Mouse (Mus musculus) embryonic facial prominence, embryonic 13.5 days (tissue): ENCODE measurements around the gene C2cd5. TPM values are rescaled to one million over a fixed set of nuclear protein-coding genes. Genes with fewer than 3 reads are reported as not detected.
"Not testable (repeated sequence)": the region's sequence is repeated elsewhere in the genome, so short reads cannot be mapped to it uniquely, and the experiment has no call there.

Experiments used
- ATAC-seq: fragments of 200-750 bp; cut with Nextera tagmentation; 2 replicates; pipeline ENCODE4 v1.8.0; 2017; ENCODE audit warnings: low read depth; ENCODE audit not compliant: insufficient number of reproducible peaks, insufficient read depth, low FRiP score, low TSS enrichment
- H3K27ac ChIP-seq: fragments of 300-500 bp; sonication (generic); 2 replicates; pipeline ENCODE4 v1.5.1; 2015; ENCODE audit warnings: moderate library complexity, mild to moderate bottlenecking, inconsistent platforms
- H3K27me3 ChIP-seq: fragments of 300-500 bp; sonication (generic); 2 replicates; pipeline ENCODE4 v1.6.1; 2015; ENCODE audit warnings: mild to moderate bottlenecking, inconsistent platforms
- H3K36me3 ChIP-seq: fragments of 300-500 bp; sonication (generic); 2 replicates; pipeline ENCODE4 v1.6.1; 2015; ENCODE audit warnings: mild to moderate bottlenecking, inconsistent platforms
- H3K4me1 ChIP-seq: fragments of 300-500 bp; sonication (generic); 2 replicates; pipeline ENCODE4 v1.6.1; 2015; ENCODE audit warnings: inconsistent platforms
- H3K4me2 ChIP-seq: fragments of 300-500 bp; sonication (generic); 2 replicates; pipeline ENCODE4 v1.6.1; 2015; ENCODE audit warnings: moderate library complexity, mild to moderate bottlenecking, inconsistent platforms
- H3K4me3 ChIP-seq: fragments of 300-500 bp; sonication (generic); 2 replicates; pipeline ENCODE4 v1.5.1; 2015; ENCODE audit warnings: mild to moderate bottlenecking, inconsistent platforms
- H3K9ac ChIP-seq: fragments of 300-500 bp; sonication (generic); 2 replicates; pipeline ENCODE4 v1.6.1; 2015; ENCODE audit warnings: mild to moderate bottlenecking, inconsistent platforms
- H3K9me3 ChIP-seq: fragments of 300-500 bp; sonication (generic); 2 replicates; pipeline ENCODE4 v1.6.1; 2016; ENCODE audit warnings: inconsistent platforms
- WGBS: fragments of 180-500 bp; shearing (Covaris S2); methylation state at CpG from one replicate; pipeline ENCODE4 v1.1.7; 2015; ENCODE audit warnings: mixed read lengths; 5-methylcytosine and 5-hydroxymethylcytosine counted together
- polyA plus RNA-seq: library from polyadenylated mRNA; unstranded; fragments of >200 nt; fragmentation: Nextera tagmentation; extraction: Ambion mirVana; gene quantifications from 2 replicates; pipeline ENCODE4 v1.2.1, GENCODE M21; 2015

The C2cd5 gene
- polyA plus RNA-seq, 1 experiment from 2014 or later: 35.7 TPM

DNA sequence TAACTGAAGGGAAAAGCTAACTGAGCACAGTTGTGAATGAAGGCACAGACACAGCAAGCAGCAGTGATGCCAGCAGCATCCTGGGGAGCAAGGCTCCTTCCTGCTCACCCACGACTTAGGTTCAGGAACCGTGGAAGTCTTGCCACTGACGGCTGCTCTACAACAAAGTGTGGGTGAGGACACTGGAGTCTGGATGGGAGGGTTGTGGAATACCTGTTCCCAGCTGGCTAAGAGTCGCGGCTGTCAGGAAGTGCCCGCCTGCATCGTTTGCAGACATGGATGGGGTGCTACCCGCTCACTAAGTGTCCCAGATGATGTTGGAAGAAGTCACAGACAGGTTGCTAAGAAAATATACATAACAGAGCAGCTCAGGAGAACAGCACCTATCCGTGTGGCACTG is 109.4 kb downstream of the C2cd5 start:
- no peak for ATAC-seq
- no peak overlapping the region for H3K9ac ChIP-seq
- H3K4me3 ChIP-seq: no peak overlapping the region
- H3K27ac ChIP-seq: no peak overlapping the region
- H3K27me3 ChIP-seq: no peaks in the 10 kb centered on the region; the same call in 1 of the 2 replicates
- no peaks in the 10 kb centered on the region for H3K36me3 ChIP-seq
- no peak overlapping the region for H3K4me2 ChIP-seq
- peaks cover 5% of the 10 kb centered on the region for H3K4me1 ChIP-seq
- whole genome bisulfite sequencing: 78% methylated on average over 9 of the region's 9 CpGs
- no peaks in the 10 kb centered on the region for H3K9me3 ChIP-seq

DNA sequence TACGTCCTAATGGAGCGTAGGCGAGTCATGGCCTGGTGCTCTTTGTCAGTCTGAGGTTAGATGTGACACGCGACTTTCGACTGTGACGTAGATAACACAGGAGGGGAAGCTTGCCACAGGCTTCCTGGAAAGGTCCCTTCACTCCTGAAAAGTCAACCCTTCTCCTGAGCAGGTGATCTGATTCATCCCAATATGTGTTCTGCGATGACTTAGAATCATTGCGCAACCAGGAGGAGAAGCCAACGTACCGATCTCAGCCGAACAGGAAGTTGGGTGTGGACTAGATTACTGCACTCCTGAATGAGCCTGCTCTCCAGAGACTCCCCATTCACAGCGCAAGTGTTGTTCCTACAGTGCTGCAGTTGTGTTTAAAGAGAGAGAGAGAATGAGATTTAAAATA is 110.4 kb downstream of the C2cd5 start:
- no peak overlapping the region for H3K4me3 ChIP-seq
- no peak for ATAC-seq
- H3K9ac ChIP-seq: no peak overlapping the region
- H3K9me3 ChIP-seq: no peaks in the 10 kb centered on the region
- 83% methylated on average over 13 of the region's 13 CpGs for WGBS
- H3K27me3 ChIP-seq: no peaks in the 10 kb centered on the region; the same call in 1 of the 2 replicates
- H3K27ac ChIP-seq: no peak overlapping the region
- peaks cover 5% of the 10 kb centered on the region for H3K4me1 ChIP-seq
- no peak overlapping the region for H3K4me2 ChIP-seq
- no peaks in the 10 kb centered on the region for H3K36me3 ChIP-seq

DNA sequence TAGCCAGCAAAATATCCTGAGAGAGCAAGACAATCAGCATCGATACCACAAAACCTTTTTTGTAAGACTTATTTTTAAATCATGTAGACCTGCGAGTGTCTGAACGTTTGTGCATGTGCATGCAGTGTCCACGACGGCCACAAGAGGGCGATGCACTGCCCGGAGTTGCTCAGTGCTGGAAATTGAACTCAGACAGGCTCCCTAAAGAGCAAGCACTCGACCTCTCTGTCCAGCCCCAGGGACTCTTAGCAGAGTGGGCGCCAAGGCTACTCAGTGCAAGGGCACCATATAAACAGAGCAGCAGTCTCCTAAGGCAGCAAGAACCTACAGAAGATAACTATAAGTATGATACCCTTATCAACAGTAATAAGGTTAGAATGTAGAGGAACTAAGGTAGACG is 111.2 kb downstream of the C2cd5 start:
- H3K27me3 ChIP-seq: no peaks in the 10 kb centered on the region; the same call in 1 of the 2 replicates
- no peak overlapping the region for H3K4me3 ChIP-seq
- H3K36me3 ChIP-seq: no peaks in the 10 kb centered on the region
- H3K27ac ChIP-seq: no peak overlapping the region
- H3K9ac ChIP-seq: no peak overlapping the region
- H3K4me1 ChIP-seq: peaks cover 2% of the 10 kb centered on the region
- no peaks in the 10 kb centered on the region for H3K9me3 ChIP-seq
- ATAC-seq: no peak
- H3K4me2 ChIP-seq: no peak overlapping the region
- WGBS: 21% methylated on average over 10 of the region's 10 CpGs

DNA sequence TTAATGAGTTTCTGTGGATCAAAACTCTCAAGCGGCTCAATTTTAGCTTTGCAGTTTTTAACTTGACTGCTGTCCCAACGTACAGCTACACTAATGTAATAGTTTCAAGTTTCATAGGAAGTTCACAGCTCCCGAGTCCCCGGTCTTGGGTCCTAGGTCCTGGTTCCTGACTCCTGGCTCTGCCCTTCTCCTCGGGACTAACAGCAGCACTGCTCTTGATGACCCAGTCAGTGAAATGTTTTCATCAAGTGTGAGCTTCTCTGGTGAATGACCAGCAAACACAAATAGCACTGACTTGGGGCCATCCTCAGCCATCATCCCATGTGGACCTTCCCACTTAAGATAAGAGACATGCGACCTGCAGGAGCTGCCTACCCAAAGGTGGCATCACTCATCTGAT is 111.7 kb downstream of the C2cd5 start:
- no peak overlapping the region for H3K4me3 ChIP-seq
- no peak overlapping the region for H3K4me2 ChIP-seq
- 61% methylated on average over 6 of the region's 6 CpGs for WGBS
- H3K4me1 ChIP-seq: no peaks in the 10 kb centered on the region
- no peaks in the 10 kb centered on the region for H3K36me3 ChIP-seq
- no peak for ATAC-seq
- H3K27ac ChIP-seq: no peak overlapping the region
- H3K9me3 ChIP-seq: no peaks in the 10 kb centered on the region
- H3K27me3 ChIP-seq: no peaks in the 10 kb centered on the region; the same call in 1 of the 2 replicates
- no peak overlapping the region for H3K9ac ChIP-seq

DNA sequence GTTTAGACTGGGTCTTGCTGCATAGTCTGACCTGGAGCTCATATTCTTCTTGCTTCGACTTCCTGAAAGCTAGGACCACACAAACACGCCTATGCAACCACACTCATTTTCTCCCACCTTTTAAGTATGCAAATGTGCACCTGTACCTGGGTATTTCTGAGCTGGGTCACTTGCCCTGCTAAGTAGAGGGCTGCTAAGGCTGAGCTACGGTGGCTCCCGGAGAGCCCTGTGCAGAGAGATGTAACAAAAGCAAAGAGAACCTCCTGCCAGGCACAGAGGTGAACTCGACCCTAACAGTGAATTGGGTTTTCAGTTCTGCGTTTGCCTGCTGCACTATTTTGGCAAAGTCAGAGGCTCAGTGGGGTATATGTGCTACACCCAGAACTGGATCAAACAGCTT is 112.3 kb downstream of the C2cd5 start:
- Histone ChIP-seq H3K4me1 (no peaks in the 10 kb centered on the region), H3K9me3 (no peaks in the 10 kb centered on the region), H3K27me3 (no peaks in the 10 kb centered on the region; the same call in none of the 2 replicates), H3K4me2 (no peak overlapping the region), H3K9ac (no peak overlapping the region), H3K36me3 (no peaks in the 10 kb centered on the region), H3K4me3 (no peak overlapping the region), H3K27ac (no peak overlapping the region)
- WGBS: 68% methylated on average over 6 of the region's 6 CpGs
- no peak for ATAC-seq

DNA sequence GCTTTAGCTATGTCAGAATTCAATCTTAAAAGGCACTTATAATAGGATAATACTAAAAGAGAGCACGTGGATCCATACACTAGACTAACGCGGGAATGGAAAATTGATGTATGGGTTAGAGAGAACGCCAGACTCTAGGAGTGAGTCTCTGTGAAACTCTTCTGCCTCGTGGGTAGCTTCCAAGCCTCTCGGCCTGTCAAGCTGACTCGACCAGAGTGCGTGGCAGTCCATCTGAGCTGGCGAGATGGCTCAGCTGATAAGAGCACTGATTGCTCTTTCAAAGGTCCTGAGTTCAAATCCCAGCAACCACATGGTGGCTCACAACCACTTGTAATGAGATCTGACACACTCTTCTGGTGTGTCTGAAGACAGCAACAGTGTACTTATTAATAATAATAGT is 113.2 kb downstream of the C2cd5 start:
- not testable (repeated sequence) for H3K4me3 ChIP-seq, H3K36me3 ChIP-seq, ATAC-seq, H3K9ac ChIP-seq, H3K27me3 ChIP-seq, H3K9me3 ChIP-seq, H3K4me1 ChIP-seq, H3K4me2 ChIP-seq, H3K27ac ChIP-seq
- 87% methylated on average over 9 of the region's 9 CpGs for WGBS

DNA sequence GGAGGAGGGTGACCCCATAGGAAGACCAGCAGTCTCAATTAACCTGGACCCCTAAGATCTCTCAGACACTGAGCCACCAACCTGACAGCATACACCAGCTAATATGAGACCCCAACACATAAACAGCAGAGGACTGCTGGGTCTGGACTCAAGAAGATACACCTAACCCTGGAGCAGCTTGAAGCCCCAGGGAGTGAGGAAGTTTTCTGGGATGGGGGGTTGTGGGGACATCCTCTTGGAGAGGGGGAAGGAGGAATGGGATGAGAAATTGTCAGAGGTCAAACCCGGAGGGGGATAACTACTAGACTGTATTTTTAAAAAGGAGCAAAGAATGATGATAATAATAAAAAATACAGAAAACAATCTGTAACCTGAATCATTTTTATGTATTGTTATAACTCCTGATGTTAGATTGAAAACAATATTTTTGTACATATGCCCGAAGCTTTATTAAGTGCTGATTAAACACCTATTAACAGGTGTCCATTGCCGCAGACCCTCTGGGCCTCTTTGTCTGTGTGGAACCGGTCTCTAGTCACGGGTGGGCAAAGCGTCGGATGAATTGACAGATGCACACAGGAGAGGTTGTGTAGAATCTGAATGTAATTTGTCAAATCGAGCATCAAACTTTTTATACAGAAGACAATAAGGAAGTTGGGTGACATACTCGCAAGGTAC is 114.2 kb downstream of the C2cd5 start:
- H3K36me3 ChIP-seq, H3K4me2 ChIP-seq, H3K4me3 ChIP-seq, H3K9ac ChIP-seq, H3K27ac ChIP-seq, H3K9me3 ChIP-seq, H3K4me1 ChIP-seq, H3K27me3 ChIP-seq, ATAC-seq: not testable (repeated sequence)
- WGBS: 89% methylated on average over 9 of the region's 9 CpGs

DNA sequence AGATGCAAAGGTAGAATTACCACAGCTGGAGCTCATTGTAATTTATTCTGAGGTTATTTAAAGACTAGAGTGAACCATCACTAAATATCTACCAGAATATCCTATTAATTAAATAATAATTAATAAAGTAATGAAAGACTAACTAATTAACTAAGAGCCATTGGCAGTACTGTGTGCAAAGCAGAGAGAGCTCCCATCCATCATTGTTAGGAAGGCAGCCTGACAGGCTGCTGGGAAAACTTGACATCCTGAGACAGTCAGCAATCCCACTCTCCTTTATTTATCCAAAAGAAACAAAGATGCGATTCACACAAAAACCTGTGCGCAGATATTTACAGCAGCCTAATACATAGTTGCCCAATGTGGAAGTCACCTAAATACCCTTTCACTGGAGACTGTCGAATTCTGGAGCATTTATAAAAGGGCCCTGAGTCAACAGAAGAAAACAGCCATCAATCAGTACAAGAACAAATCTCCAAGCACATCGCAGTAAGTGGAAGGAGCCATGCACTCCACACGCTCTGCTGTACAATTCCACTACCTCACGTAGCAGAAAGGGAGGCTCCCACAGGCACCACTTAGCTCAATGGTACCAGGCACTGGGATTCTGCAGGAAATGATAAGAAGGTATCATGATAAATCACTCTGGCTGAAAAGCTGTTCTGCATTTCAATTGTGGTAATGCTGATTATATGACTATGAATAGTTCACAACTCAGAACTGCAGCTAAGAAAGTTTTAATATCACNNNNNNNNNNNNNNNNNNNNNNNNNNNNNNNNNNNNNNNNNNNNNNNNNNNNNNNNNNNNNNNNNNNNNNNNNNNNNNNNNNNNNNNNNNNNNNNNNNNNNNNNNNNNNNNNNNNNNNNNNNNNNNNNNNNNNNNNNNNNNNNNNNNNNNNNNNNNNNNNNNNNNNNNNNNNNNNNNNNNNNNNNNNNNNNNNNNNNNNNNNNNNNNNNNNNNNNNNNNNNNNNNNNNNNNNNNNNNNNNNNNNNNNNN is 120.0 kb downstream of the C2cd5 start:
- Histone ChIP-seq H3K27ac (no peak overlapping the region), H3K4me2 (no peak overlapping the region), H3K9me3 (no peaks in the 10 kb centered on the region), H3K4me3 (no peak overlapping the region), H3K4me1 (peaks cover 3% of the 10 kb centered on the region; the same call in 1 of the 2 replicates), H3K27me3 (no peaks in the 10 kb centered on the region; the same call in 1 of the 2 replicates), H3K9ac (no peak overlapping the region), H3K36me3 (no peaks in the 10 kb centered on the region)
- no peak for ATAC-seq
- 43% methylated on average over 6 of the region's 6 CpGs for WGBS

DNA sequence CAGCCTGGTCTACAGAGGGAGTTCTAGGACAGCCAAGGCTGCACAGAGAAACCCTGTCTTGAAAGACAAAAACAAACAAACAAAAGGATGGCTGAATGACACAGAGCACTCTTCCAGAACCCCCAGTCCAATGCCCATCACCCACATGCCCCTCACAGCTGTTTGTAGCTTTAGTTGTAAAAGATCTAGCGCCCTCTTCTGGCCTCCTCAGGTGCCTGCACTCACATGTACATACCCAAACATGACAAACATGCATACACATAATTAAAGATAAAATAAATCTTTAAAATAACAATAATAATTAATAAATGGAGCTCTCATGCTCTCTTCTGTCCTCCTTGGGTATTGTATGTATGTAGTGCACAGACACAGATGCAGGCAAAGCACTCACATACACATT is 122.7 kb downstream of the C2cd5 start:
- no peak overlapping the region for H3K4me2 ChIP-seq
- no peaks in the 10 kb centered on the region for H3K36me3 ChIP-seq
- H3K27ac ChIP-seq: no peak overlapping the region
- 48% methylated on average over 1 of the region's 1 CpGs for WGBS
- H3K9me3 ChIP-seq: no peaks in the 10 kb centered on the region
- no peak overlapping the region for H3K9ac ChIP-seq
- H3K4me1 ChIP-seq: peaks cover 3% of the 10 kb centered on the region; the same call in 1 of the 2 replicates
- no peak overlapping the region for H3K4me3 ChIP-seq
- H3K27me3 ChIP-seq: no peaks in the 10 kb centered on the region
- ATAC-seq: no peak

DNA sequence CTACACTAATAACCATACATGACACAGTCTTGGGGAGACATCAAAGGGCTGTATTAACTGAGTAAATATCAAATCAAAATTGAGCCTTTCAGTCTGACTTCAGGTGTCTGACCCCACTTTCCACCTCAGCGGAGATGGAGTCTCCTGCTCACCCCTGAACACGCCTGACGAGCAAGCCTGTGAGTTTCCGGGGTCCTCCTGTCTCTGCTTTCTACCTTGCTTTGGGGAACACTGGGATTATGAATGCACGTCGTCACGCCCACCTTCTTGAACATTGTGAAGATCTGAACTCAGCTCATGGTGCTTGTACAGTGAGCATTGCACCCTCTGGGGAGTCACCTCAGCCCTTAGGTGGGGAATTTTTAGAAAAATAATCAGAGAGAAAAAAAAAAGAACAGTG is 126.7 kb downstream of the C2cd5 start:
- H3K4me1 ChIP-seq: no peaks in the 10 kb centered on the region
- H3K9ac ChIP-seq: no peak overlapping the region
- 92% methylated on average over 7 of the region's 7 CpGs for WGBS
- no peak overlapping the region for H3K27ac ChIP-seq
- no peak for ATAC-seq
- no peaks in the 10 kb centered on the region for H3K27me3 ChIP-seq
- no peak overlapping the region for H3K4me3 ChIP-seq
- H3K4me2 ChIP-seq: no peak overlapping the region
- no peaks in the 10 kb centered on the region for H3K9me3 ChIP-seq
- H3K36me3 ChIP-seq: no peaks in the 10 kb centered on the region

DNA sequence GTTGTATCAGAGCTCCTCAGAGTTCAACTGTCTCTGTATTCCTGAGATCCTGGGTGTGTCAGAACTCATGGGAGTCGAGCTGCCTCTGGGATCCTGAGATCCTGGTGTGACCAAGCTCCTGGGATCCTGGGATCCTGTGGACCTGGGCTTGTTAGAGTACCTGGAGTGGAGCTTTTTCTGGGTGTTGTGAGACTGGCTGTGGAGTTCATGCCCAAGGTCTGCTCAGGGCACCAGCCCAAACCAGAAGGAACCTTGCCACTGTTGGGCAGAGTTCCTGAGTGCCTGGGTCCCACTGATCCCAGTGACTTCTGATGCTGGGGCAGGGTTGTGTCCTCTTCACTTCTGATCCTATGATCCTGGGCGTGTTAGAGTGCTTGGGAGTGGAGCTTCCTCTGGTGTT is 127.7 kb downstream of the C2cd5 start:
- no peaks in the 10 kb centered on the region for H3K27me3 ChIP-seq
- H3K9me3 ChIP-seq: no peaks in the 10 kb centered on the region
- no peak overlapping the region for H3K9ac ChIP-seq
- H3K4me3 ChIP-seq: no peak overlapping the region
- WGBS: 61% methylated on average over 2 of the region's 2 CpGs
- no peak overlapping the region for H3K27ac ChIP-seq
- H3K4me2 ChIP-seq: no peak overlapping the region
- no peaks in the 10 kb centered on the region for H3K4me1 ChIP-seq
- H3K36me3 ChIP-seq: no peaks in the 10 kb centered on the region
- ATAC-seq: no peak

DNA sequence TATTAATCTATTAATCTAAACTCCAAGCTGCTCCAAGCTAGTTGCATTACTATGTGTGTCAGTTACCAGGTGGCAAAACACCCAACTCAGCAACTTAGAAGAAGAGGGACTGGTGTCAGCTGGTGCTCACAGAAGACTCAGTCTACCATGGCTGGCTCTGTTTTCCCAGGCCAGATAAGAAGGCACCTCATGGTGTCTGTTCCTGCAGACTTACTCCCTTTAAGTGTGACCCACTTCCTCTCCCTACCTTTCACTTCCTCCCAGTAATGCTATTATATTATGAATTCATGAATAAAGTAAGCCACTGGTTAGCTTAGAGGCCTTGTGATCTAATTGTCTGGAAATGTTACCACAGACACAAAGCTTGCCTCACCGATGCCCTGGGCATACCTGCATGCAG is 132.5 kb downstream of the C2cd5 start:
- no peaks in the 10 kb centered on the region for H3K9me3 ChIP-seq
- H3K4me3 ChIP-seq: no peak overlapping the region
- H3K9ac ChIP-seq: no peak overlapping the region
- ATAC-seq: no peak
- H3K27ac ChIP-seq: no peak overlapping the region
- WGBS: 88% methylated on average over 1 of the region's 1 CpGs
- no peak overlapping the region for H3K4me2 ChIP-seq
- H3K27me3 ChIP-seq: peaks cover 15% of the 10 kb centered on the region
- peaks cover 8% of the 10 kb centered on the region; the same call in 1 of the 2 replicates for H3K4me1 ChIP-seq
- H3K36me3 ChIP-seq: no peaks in the 10 kb centered on the region
